Mouse (Mus musculus): ENCODE results near the gene Spint5.
"Not testable (repeated sequence)": the region's sequence is repeated elsewhere in the genome, so short reads cannot be mapped to it uniquely, and the experiment has no call there.

Gene Spint5

DNA sequence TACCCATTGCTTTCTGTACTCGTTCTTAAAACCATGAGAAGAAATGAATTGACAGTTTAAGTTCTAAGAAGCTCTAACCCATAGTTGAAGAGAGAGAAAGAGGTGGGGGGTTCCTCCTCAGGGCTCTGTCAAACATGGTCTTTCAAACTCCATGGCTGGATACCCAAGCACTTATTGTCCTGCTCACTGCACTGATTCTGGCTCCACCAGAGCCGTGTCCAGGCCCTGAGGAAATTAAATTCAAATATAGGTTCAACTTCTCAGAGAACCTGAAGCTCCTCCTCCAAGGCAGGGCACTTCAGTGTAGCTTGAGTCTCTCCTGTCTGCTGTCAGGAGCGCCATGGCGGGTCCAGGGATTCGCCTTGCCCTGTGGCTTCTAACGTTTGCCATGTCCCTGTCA, at the start of gene Spint5:
Gene Spint5 (plus strand): TSS at position 301 of the 400 bp plus-strand sequence.
- DNase-seq (ENCODE audit: low read depth, low spot score): no peak

DNA sequence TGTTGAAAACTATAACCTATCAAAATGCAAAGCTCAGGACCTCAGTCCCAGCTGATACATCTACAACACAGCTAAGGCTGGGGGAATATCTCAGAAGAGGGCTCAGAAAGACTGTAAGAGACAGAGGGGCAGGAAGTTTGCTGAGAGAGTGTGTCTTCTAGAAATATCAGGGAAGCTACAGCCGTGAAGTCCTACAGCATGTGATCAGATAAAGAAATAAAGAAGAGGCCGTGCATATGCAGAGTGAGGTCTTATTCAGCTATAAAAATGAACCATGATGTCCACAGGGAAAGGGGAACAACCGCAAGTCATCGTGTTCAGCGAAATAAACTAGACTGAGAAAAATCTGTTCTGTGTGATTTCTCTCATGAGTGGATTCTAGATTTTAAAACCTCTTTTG, 44.8 kb upstream of the Spint5 start:
- no peak for DNase-seq (ENCODE audit: low read depth, low spot score)

DNA sequence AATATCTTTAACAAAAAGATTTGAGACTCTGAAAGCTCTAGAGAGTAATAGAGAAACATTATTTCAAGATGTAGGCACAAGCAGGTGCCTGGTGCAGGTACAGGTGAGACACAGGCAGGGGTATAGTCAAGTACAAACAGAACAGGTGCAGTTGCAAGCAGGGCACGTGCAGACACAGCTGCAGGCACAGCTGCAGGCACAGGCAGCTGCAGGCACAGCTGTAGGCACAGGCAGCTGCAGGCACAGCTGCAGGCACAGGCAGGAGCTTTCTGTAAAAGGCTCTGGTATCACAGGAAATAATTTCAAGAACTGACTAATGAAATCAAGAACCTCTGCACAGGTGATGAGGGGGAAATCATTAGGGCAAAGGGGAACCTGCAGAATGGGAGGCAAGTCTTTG, 44.2 kb upstream of the Spint5 start:
- DNase-seq (ENCODE audit: low read depth, low spot score): no peak

DNA sequence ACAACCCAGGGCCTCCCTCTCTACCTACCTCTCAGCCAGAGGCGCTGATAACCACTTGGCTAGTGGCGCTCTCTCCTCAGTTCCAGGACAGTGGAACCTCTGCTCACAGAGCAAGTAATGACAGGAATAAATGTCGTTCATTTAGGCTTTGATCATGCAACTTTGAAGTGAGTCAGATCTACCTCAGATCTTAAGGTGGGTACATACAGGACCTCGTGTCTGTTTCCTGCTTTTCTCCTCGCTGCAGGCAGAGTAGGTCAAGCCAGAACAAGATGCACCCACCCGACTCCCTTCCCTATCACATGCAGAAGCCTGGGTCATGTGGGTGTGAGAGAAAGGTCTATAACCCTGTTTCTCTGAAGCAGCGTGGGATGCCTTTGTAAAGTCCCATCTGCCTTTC, 41.1 kb upstream of the Spint5 start, which contains the start of gene Wfdc11:
Gene Wfdc11 (minus strand): TSS at position 101 of the 400 bp plus-strand sequence.
- no peak for DNase-seq (ENCODE audit: low read depth, low spot score)

DNA sequence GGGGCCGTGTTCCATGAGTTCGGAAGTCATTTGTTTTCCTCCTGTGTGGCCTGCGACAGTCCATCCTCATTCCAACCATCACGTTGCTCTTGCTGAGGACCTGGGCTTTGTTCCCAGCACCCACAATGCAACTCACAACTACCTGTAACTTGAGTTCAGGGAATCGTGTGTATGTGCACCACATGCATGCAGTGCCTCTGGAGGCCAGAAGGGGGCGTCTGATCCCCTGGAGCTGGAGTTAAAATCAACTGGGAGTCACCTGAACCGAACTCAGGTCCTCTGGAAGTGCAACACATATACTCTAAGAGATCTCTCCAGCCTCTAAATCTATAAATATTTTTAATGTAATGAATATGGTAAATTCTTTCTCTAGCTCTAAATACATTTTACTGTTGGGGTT, 39.0 kb upstream of the Spint5 start:
- no peak for DNase-seq (ENCODE audit: low read depth, low spot score)

DNA sequence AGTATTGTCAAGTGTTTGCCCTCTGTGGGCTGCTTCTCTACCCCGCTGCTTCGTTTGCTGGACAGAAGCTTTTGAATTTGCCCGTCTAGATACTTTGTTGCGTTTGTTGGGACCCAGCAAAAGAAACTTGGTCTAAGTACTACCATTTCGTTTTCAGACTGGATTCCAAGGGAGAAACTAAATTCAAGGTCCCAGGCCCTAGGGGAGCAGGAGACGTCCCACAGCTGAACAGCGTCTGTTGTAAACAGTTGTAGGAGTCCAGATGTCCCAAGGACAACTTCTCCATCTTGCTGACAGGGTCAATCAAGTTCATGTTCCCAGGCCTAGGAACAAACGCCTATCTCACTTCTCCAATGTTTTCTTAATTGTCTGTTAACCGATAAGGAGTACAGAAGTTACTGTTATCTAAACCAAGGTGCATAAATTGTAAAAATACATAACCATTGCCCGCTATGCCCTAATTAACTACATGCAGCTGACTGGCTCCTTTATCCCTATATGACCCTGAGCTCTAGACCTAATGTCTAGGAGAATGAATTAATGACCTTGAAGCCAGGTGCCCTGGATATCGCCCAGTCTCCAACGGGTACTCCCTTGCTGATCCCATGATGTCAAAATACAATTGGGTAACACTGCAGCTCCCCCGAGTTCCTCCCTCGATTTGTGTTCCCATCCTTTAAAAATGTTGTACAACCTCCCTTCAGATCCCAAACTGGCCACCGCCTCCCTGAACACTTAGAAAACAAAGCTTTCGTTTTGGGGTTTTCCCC, 38.0 kb upstream of the Spint5 start:
- DNase-seq (ENCODE audit: low read depth, low spot score): no peak

DNA sequence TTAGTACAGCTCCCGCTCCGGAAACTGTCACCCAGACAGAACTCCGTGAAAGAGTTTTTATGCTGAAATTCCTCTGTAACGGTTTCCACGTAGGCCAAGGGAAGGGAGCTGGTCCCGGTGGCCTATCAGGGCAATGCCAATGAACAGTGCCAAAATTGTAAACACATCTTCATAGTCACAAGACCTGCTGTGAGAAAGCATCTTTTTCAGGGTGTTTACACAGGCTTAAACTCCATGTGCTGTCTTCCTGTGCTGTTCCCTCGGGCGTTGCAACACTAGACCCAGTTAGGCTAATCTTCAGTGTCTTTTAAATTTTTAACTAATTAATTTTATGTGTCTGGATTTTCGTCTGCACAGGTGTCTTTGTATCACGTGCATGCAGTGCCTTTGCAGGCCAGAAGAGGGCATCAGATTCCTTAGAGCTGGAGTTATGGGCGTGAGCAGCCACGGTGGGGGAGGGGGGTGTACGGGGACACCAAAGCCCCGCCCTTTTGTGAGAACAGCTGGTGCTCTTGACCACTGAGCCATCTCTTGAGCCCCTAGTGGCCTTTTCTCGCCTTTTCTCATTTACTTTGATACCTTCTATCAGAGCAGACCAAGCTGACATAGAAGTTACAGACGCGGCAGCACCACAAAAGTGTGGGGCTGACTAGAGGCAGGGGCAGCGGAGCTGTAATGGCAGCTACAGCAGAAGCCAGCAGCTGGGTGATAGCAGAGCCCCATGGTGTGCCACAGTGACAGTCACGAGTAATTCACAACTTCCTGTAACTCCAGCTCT, 36.1 kb upstream of the Spint5 start:
- DNase-seq (ENCODE audit: low read depth, low spot score): peak; percentile 76

DNA sequence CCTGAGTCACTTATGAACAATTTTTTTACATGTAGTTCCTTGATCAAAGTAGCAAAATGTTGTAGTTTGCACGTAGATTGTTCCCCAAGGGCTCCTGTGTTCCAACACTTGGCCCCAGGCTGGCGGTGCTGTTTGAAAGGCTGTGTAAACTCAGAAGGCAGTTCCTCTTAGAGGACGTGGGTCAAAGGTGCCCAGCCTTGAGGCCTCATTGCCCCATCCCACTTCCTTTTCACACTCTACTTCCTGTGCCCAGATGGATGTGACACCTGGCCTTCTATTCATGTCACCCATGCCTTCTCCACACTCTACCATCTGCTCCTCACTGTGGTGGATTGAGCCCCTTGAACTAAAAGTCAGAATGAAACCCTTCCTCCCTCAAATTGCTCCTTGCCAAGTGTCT, 35.2 kb upstream of the Spint5 start:
- no peak for DNase-seq (ENCODE audit: low read depth, low spot score)

DNA sequence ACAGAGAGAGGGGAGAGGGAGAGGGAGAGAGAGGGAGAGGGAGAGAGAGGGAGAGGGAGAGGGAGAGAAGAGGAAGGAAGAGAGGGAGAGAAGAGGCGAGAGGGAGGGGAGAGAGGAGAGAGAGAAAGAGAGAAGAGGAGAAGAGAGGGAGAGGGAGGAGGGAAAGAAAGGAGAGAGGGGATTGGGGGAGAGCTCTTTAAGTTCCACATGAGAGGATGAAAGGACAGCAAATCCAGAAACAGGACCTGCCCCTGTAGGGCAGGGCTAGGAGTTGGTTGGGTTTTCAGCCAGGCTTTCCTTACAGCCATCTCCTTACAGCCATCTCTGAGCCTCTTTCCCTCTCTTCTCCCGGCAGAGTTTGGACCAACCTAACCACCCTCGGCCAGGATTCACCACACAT, 30.3 kb upstream of the Spint5 start, which contains the start of gene Wfdc13:
Gene Wfdc13 (plus strand): TSS at position 301 of the 400 bp plus-strand sequence.
- no peak for DNase-seq (ENCODE audit: low read depth, low spot score)

DNA sequence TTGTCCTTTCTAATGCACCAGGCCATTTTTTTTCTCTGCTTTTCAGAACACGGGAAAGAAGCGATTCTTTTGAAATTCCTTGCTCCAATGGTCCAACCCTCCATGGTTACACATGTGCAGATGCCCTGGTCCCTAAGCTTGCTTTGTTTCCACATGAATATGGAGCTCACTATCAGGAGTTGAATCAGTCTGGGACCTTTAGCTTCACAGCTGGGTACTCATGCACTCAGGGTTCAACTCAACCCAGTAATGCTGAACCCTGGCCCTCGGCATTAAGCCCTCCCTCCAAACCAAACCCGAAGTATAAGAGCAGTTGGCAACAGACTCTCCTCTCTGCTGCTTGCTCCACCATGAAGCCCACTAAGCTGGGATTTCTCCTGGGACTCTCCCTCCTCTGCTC, 16.9 kb upstream of the Spint5 start, which contains the start of gene Spint4:
Gene Spint4 (plus strand): TSS at position 301 of the 400 bp plus-strand sequence.
- no peak for DNase-seq (ENCODE audit: low read depth, low spot score)

DNA sequence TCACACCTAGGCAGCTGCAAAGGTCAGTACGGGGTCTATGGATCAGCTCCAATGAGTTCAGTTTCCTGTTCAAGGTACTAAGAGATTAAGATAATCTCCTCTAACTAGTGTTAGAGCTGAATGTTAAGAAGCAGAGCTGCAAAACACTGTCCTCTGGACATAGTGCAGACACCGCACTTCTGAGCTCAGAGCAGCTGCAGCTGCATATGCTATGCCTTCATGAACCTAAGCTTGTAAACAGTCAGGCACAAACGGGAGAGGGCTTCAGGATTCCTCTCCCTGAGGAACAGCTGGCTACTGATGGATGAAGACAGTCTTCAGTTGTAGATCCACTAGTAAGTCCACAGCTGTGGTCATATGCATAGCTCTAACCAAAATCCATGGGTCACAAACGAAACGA, 14.1 kb upstream of the Spint5 start:
- no peak for DNase-seq (ENCODE audit: low read depth, low spot score)

DNA sequence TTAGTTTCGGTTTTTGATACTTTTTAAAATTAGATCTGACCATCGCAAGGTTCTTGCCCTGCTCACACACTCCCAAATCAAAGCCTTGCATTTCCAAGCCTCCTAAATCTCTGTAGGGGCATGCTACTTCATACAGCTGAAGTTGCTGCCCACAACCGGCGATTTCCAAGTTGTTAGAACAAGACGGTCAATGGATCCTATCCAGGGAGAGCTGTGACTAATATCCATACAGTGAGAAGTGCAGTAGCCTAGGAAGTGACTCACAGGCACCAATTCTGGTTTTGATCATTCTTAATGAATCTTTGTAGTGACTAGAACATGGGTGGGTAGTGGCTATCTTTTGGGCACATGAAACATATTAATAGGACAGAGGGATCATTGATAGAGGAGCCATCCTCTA, 13.3 kb upstream of the Spint5 start:
- DNase-seq (ENCODE audit: low read depth, low spot score): no peak

DNA sequence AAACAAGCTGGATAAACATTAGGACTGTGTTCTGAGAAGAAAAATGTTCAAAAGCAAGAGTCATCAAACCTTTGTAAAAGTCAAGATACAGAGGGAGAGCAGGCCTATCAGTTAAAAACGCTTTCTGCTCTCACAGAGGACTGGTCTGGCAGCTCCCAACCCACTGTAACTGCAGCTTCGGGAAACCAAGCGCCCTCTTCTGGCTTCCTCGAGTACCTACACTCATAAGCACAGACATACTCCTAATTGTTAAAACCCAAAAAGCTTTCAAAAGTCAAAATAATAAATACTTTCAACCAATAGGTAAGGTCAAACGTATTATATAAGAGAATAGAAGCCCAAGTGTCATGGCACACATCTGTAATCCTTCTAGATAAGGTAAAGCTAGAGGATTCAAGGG, 10.9 kb upstream of the Spint5 start:
- no peak for DNase-seq (ENCODE audit: low read depth, low spot score)

DNA sequence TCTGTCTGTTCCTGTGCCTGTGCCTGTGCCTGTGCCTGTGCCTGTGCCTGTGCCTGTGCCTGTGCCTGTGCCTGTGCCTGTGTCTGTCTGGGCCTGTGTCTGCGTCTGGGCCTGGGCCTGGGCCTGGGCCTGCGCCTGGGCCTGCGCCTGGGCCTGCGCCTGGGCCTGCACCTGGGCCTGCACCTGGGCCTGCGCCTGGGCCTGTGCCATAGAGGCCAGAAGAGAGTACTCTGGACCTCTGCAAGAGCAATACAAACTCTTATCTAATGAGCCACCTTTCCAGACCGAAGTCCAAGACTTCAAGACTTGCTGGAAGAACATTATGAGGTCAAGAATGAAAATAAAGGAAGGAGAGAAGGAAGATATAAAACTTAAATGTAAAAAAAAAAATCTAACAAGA, 9.8 kb upstream of the Spint5 start:
- no peak for DNase-seq (ENCODE audit: low read depth, low spot score)

DNA sequence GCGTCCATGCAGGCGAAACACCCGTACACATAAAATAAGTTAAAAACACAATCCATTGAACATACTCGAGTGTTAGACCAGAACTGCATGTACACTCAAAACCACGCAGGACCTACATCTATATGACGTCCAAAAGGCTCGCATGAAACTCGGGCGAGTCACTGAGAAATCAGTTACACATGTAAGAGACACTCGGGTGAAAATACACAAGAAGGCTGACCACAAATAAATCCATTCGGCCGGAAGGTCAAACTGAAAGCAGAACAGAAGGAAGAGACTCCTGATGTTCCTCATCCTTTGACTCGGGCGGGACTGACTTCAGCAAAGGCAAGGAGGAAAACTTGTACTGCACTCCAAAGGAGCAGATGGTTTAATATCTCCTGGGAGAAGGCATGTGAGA, 9.1 kb upstream of the Spint5 start:
- no peak for DNase-seq (ENCODE audit: low read depth, low spot score)

DNA sequence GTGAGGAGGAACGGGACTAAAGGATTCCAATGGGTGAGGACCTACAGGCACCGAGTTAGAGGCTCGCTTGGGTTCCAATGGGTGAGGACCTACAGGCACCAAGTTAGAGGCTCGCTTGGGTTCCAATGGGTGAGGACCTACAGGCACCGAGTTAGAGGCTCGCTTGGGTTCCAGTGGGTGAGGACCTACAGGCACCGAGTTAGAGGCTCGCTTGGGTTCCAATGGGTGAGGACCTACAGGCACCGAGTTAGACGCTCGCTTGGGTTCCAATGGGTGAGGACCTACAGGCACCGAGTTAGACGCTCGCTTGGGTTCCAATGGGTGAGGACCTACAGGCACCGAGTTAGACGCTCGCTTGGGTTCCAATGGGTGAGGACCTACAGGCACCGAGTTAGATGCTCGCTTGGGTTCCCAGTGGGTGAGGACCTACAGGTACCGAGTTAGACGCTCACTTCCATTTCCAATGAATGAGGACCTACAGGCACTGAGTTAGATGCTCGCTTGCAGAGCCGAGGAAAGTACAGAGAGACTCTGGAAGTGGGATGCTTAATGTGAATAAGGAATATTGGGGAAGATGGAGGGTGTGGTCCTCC, 1.2 kb downstream of the Spint5 start:
- DNase-seq (ENCODE audit: low read depth, low spot score): not testable (repeated sequence)

DNA sequence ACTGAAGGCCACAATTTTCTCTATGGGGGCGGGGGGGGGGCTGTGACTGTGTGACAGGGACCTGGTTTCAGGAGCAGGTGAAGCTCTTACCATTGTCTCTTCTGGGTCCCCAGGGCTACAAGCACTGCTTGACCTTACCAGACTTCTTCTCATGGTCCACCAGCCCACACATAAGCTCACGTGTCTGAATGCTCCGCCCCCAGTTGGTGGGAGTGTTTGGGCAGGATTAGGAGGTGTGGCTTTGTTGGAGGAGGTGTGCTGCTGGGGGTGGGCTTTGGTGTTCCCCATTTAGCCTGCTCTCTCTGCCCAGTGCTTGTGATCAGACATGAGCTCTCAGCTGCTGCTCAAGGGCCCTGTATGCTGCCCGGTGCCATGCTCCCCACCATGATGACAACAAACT, 8.2 kb downstream of the Spint5 start:
- DNase-seq (ENCODE audit: low read depth, low spot score): no peak

DNA sequence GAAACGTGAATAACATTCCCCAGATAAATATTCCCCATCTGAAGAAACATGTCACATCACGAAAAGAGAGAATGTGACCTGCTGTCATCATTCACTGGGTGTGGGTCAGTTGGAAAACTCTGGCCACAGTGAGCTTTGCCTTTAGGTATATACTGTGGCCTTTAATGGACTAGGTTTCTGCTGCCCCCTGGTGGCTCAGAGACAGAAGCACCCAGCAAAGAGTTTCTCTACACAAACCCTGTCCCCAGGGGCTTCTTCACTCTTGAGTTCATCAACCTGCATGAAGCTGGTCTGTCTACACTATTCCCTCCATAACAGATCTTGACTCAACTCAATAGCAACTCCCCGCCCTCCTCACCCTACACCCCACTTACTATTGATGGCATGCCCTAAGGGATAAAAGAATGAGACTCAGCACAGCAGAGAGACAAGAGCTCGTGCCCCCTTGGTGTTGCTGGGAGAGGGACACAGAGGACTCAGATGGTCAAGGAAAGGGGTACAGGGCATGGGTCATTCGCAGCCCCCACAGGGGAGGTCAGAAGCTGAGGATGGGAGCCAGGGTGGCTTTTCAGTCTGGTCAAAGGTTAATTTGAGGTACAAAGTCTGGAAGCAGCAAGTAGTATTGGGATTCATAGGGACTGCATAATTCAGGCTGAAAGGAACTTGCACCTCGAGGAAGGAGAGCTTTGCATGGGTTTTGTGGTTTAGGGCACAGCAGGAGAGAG, 11.0 kb downstream of the Spint5 start:
- peak; percentile 43 for DNase-seq (ENCODE audit: low read depth, low spot score)

DNA sequence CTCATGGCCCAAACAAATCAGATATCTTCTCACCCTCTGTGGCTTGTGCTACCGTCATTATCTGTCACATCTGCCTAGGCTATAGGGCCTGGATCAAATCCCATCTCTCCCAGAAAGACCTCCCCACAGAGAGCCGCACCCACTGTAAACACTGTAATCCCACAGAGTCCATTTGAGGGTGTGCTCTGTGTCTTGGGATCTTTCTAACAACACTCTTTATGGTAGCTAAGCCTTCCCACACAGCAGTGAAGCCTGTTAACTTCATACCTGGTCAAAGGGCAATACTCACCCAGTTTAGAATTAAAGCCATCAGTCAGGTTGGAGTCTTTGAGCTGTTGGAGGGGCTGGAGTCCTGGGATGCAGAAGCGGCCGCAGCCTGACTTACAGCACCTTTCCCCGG, 16.6 kb downstream of the Spint5 start:
- no peak for DNase-seq (ENCODE audit: low read depth, low spot score)

DNA sequence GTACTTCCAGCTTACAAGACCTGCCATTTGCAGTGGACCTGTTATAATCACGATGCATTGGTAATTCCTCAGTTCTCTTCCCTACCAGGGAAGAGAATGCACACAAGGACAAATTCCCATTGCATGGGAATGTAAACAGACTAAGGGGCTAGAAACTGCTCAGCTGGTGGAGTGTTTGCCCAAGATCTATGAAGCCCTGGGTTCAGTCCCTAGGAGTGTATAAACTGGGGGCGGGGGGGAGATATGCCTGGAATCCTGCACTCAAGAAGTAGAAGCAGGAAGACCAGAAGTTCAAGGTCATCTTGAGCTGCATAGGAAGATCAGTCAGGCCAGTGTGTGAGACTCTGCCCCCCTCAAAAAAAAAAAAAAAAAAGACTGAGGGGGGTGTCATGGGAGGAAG, 18.2 kb downstream of the Spint5 start:
- DNase-seq (ENCODE audit: low read depth, low spot score): no peak

DNA sequence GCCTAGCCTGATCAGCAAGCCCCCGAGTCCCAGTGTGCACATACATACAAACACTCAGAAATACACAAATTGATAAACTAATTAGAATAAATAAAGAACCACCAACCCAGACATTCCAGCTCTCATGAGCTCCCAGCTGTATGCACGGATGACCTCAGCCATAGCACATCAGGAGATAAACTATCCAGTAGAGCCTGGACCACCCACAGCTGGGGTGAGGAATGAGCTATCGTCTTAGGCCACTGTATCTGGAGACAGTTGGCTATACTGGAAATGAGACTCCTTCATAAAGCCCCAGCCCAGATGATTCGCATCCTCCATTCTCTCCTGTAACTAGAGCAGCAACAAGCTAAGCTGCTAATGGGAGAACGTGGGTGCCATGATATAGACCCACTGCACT, 19.7 kb downstream of the Spint5 start:
- no peak for DNase-seq (ENCODE audit: low read depth, low spot score)

DNA sequence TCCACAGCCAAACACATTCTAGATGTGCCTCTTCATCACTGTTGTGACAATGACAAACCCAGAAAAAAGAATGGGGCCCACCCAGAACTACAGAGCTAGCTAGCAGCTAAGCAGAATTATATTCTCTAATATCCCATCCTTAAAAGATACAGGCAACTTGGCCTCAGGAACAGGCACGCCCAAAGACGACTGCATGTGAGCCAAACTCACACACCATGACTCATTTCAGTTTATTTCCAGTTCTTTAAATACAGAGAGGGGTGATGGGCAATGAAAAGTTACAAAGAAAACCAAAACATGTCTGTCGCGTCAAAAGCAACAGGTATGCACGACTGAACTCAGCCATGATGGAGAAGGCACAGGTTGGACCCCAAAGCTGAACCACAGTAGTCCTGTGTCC, 20.3 kb downstream of the Spint5 start:
- no peak for DNase-seq (ENCODE audit: low read depth, low spot score)
